Mouse (Mus musculus): ENCODE measurements around the gene Ifih1.

Gene Ifih1

DNA sequence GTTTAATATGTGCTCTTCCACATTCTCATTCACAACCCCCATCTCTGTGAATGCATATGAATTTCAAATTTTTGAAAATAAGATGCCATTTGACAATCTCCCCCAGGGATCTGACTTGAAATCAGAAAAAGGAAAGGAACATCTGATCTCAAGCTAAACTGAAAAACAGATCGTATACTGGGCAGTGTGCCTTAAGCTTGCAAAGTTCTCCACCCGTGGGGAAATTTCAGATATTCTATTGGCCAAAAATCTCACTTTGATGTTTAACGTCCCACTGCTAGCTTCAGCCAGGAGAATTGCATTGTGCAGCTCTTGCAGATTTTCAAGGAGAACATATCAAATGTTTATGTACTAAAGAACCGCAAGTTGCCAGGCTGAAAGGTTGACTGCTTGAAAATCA lies 96.9 kb downstream of the Ifih1 start:
- no peak for DNase-seq (ENCODE audit: low spot score)

DNA sequence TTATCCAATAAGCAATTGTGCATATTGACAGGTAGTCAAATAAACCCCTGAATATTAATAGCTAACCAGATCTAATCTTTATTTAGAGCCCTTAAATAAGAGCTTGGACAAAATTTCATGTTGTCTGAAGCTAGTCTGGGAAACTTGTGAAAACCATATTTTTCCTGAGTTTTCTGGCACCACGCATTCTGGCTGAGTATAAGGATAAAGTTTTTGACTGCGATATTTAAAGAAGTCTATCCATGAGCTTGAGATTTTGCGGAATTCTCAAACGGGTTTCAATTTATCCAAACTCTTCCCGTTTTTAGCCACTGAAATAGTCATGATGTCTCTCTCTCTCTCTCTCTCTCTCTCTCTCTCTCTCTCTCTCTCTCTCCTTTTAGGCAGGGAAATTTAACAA lies 98.0 kb downstream of the Ifih1 start:
- no peak for DNase-seq (ENCODE audit: low spot score)
